Mouse (Mus musculus) cerebellum, adult 9-10 months (tissue): ENCODE results near the gene Mgarp.

Experiments
- DNase-seq: peaks from one replicate; pipeline ENCODE4 v3.0.0; 2022

Mgarp gene

DNA sequence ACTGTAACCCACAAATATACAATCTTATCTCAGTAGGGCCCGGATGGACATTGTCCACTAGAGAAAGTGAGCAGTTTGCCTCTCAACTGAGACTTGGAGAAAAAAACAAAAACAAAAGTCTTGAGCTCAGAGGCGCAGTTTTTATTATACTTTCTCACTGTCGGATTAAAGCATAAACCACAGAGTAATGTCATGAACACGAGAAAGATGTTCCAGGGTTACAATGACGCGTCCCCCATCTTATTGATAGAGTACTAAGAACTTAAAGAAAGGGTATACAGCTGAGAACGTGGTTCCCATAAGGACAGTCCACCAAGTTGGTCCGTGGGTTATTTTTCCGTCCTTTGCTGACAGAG is 57.2 kb downstream of the Mgarp start:
- peak; percentile 32 for DNase-seq
